Mouse (Mus musculus) cerebellum, adult 8-10 months (tissue): ENCODE results near the gene Olfr382.
"Not testable (repeated sequence)": the region's sequence is repeated elsewhere in the genome, so short reads cannot be mapped to it uniquely, and the experiment has no call there.

Experiments
- DNase-seq: peaks from one replicate; pipeline ENCODE4 v3.0.0; 2022

The Olfr382 gene

DNA sequence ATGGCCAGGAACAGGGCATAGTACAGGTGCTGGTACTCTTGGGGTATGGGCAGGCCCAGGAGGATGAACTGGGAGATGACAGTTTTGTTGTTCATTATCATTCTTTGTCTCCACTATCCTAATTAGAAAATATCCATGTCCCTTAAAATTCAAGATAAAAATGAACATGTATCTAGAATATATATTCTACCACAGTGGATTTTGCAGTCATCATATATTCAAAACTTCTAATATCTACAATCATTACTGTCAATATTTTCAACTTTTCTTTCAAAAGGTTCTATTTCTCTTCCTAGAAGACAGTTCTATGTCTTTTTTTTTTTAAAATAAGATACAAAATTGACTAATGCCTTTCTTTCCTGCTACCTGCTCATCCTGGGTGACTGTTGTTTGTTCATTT is at the start of gene Olfr382:
Gene Olfr382 (minus strand): TSS at position 101 of the 400 bp plus-strand sequence.
- no peak for DNase-seq

DNA sequence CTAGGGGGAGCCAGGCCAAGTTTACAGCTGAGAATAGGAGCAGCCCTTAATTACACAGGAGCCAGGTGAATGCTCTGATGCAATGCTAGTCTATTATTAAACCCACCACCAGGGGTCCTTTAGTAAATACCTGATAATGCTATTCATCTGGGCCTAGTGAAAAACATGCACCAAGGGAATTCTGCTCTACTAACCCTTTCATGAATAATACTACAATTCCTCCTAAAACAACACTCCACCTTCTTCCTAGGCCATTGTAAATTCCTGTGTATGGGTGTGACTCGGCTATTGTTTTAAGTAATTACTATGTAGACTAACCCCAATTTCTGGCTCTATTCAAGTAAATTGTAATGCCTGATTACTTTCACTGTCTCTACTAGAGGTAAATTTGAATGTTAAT is 12.0 kb upstream of the Olfr382 start:
- not testable (repeated sequence) for DNase-seq

DNA sequence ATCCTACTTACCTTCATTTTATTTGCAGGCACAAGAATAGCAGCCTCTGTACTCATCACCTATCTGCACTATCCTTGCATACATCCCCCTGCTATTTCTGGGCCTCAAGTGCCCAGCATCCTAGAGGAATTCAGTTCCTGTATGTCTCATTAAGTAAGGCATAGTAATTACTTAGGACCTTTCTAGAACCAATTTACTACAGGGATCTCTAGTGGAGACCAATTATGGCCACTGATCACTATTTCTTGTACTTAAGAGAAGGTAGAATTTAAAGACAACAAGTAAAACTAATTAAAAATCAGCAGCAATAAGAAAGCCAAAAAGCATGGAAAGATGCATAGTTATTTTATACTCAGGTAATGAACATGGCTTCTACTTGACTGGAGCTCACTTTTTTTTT is 25.5 kb downstream of the Olfr382 start, which contains the start of gene Olfr381:
Gene Olfr381 (minus strand): TSS at position 101 of the 400 bp plus-strand sequence.
- DNase-seq = no peak
